Mouse (Mus musculus): Measurements from ENCODE around the gene Mrpl53. TPM values are rescaled to one million over a fixed set of nuclear protein-coding genes. Genes with fewer than 3 reads are reported as not detected.

Mrpl53 gene
- polyA plus RNA-seq, 1 experiment from 2014 or later = 113 TPM

GRCm38 (mm10) chr6:83077630-83078323, 31.1 kb upstream of the Mrpl53 start, which contains the start of gene Pcgf1:
Pcgf1 (plus strand) TSS chr6:83077869.
- peak within 1 kb of the TSS; percentile 98 for H3K4me2 ChIP-seq (replicated peaks; ENCODE audit: low read depth)
- no peak for TF ChIP-seq CTCF (IDR thresholded peaks at IDR 0.05; ENCODE audit: low read depth)
- H3K9ac ChIP-seq (ENCODE audit: low read depth, low read length) = peak within 1 kb of the TSS; percentile 47
- no peaks in the 10 kb centered on the region for H3K9me3 ChIP-seq (ENCODE audit: control insufficient read depth)
- peak within 1 kb of the TSS; percentile 61 for H3K4me3 ChIP-seq (ENCODE audit: low read depth, low read length)
- ATAC-seq = peak; percentile 28
- peaks cover 21% of the 10 kb centered on the region; the same call in 1 of the 2 replicates for H3K36me3 ChIP-seq (ENCODE audit: control insufficient read depth, insufficient read depth)
- peaks cover 38% of the 10 kb centered on the region for H3K27me3 ChIP-seq (replicated peaks; ENCODE audit: control insufficient read depth, insufficient read depth, low read length)
- peak within 1 kb of the TSS; percentile 74; the same call in 1 of the 2 replicates for H3K27ac ChIP-seq (ENCODE audit: low read depth, low read length)
- H3K4me1 ChIP-seq (replicated peaks; ENCODE audit: control insufficient read depth, insufficient read depth, low read length) = 0 out of 2 replicates have a peak, but pooled peaks cover 3% of the 10 kb centered on the region
- WGBS = under 1% methylated on average over 54 of the region's 54 CpGs

- TF ChIP-seq CTCF (IDR thresholded peaks at IDR 0.05; ENCODE audit: low read depth) = peak; percentile 80
- Histone ChIP-seq H3K27me3 (replicated peaks; ENCODE audit: control insufficient read depth, insufficient read depth, low read length) (peaks cover 38% of the 10 kb centered on the region), H3K4me3 (ENCODE audit: low read depth, low read length) (peak overlapping the region; percentile 61), H3K4me2 (replicated peaks; ENCODE audit: low read depth) (peak overlapping the region; percentile 98), H3K9me3 (ENCODE audit: control insufficient read depth) (no peaks in the 10 kb centered on the region), H3K36me3 (ENCODE audit: control insufficient read depth, insufficient read depth) (peaks cover 22% of the 10 kb centered on the region; the same call in 1 of the 2 replicates), H3K4me1 (replicated peaks; ENCODE audit: control insufficient read depth, insufficient read depth, low read length) (0 out of 2 replicates have a peak, but pooled peaks cover 3% of the 10 kb centered on the region), H3K9ac (ENCODE audit: low read depth, low read length) (peak overlapping the region; percentile 47), H3K27ac (ENCODE audit: low read depth, low read length) (peak overlapping the region; percentile 74; the same call in 1 of the 2 replicates)
- peak; percentile 93 for ATAC-seq
- under 1% methylated on average over 46 of the region's 46 CpGs for WGBS
Observed at GRCm38 (mm10) chr6:83078324-83078858, 30.4 kb upstream of the Mrpl53 start.

- Histone ChIP-seq H3K4me1 (replicated peaks; ENCODE audit: control insufficient read depth, insufficient read depth, low read length) (0 out of 2 replicates have a peak, but pooled peaks cover 3% of the 10 kb centered on the region), H3K36me3 (ENCODE audit: control insufficient read depth, insufficient read depth) (peaks cover 22% of the 10 kb centered on the region; the same call in 1 of the 2 replicates), H3K4me3 (ENCODE audit: low read depth, low read length) (no peak overlapping the region), H3K9me3 (ENCODE audit: control insufficient read depth) (no peaks in the 10 kb centered on the region), H3K27ac (ENCODE audit: low read depth, low read length) (no peak overlapping the region), H3K9ac (ENCODE audit: low read depth, low read length) (no peak overlapping the region), H3K27me3 (replicated peaks; ENCODE audit: control insufficient read depth, insufficient read depth, low read length) (peaks cover 36% of the 10 kb centered on the region), H3K4me2 (replicated peaks; ENCODE audit: low read depth) (no peak overlapping the region)
- TF ChIP-seq CTCF (IDR thresholded peaks at IDR 0.05; ENCODE audit: low read depth) = no peak
- WGBS = 84% methylated on average over 5 of the region's 5 CpGs
- ATAC-seq = no peak
Observed at GRCm38 (mm10) chr6:83080210-83080609, 28.6 kb upstream of the Mrpl53 start.

- H3K9ac ChIP-seq (ENCODE audit: low read depth, low read length) = no peak overlapping the region
- no peaks in the 10 kb centered on the region for H3K9me3 ChIP-seq (ENCODE audit: control insufficient read depth)
- H3K36me3 ChIP-seq (ENCODE audit: control insufficient read depth, insufficient read depth) = peaks cover 22% of the 10 kb centered on the region; the same call in 1 of the 2 replicates
- no peak overlapping the region for H3K4me3 ChIP-seq (ENCODE audit: low read depth, low read length)
- peaks cover 52% of the 10 kb centered on the region for H3K27me3 ChIP-seq (replicated peaks; ENCODE audit: control insufficient read depth, insufficient read depth, low read length)
- no peak for ATAC-seq
- no peaks in the 10 kb centered on the region for H3K4me1 ChIP-seq (replicated peaks; ENCODE audit: control insufficient read depth, insufficient read depth, low read length)
- no peak overlapping the region for H3K27ac ChIP-seq (ENCODE audit: low read depth, low read length)
- 44% methylated on average over 5 of the region's 5 CpGs for WGBS
- no peak overlapping the region for H3K4me2 ChIP-seq (replicated peaks; ENCODE audit: low read depth)
- no peak for TF ChIP-seq CTCF (IDR thresholded peaks at IDR 0.05; ENCODE audit: low read depth)
Observed at GRCm38 (mm10) chr6:83083497-83083896, 25.3 kb upstream of the Mrpl53 start.

GRCm38 (mm10) chr6:83084477-83084876, 24.4 kb upstream of the Mrpl53 start:
- H3K27ac ChIP-seq (ENCODE audit: low read depth, low read length) = no peak overlapping the region
- H3K9me3 ChIP-seq (ENCODE audit: control insufficient read depth) = no peaks in the 10 kb centered on the region
- peaks cover 22% of the 10 kb centered on the region; the same call in 1 of the 2 replicates for H3K36me3 ChIP-seq (ENCODE audit: control insufficient read depth, insufficient read depth)
- TF ChIP-seq CTCF (IDR thresholded peaks at IDR 0.05; ENCODE audit: low read depth) = no peak
- no peak overlapping the region for H3K9ac ChIP-seq (ENCODE audit: low read depth, low read length)
- no peak overlapping the region for H3K4me3 ChIP-seq (ENCODE audit: low read depth, low read length)
- ATAC-seq = no peak
- H3K27me3 ChIP-seq (replicated peaks; ENCODE audit: control insufficient read depth, insufficient read depth, low read length) = peaks cover 58% of the 10 kb centered on the region
- H3K4me2 ChIP-seq (replicated peaks; ENCODE audit: low read depth) = no peak overlapping the region
- 17% methylated on average over 6 of the region's 6 CpGs for WGBS
- no peaks in the 10 kb centered on the region for H3K4me1 ChIP-seq (replicated peaks; ENCODE audit: control insufficient read depth, insufficient read depth, low read length)

Measured in intestine, postnatal 0 days (tissue).